Mouse (Mus musculus) mesoderm, embryonic 11.5 days (tissue): ENCODE data around the gene Retreg3.
"Not testable (repeated sequence)": the region's sequence is repeated elsewhere in the genome, so short reads cannot be mapped to it uniquely, and the experiment has no call there.

Experiments
- DNase-seq: peaks from one replicate; pipeline ENCODE4 v3.0.0-alpha.2; 2012; ENCODE audit warnings: low read depth, low spot score

The Retreg3 gene

DNA sequence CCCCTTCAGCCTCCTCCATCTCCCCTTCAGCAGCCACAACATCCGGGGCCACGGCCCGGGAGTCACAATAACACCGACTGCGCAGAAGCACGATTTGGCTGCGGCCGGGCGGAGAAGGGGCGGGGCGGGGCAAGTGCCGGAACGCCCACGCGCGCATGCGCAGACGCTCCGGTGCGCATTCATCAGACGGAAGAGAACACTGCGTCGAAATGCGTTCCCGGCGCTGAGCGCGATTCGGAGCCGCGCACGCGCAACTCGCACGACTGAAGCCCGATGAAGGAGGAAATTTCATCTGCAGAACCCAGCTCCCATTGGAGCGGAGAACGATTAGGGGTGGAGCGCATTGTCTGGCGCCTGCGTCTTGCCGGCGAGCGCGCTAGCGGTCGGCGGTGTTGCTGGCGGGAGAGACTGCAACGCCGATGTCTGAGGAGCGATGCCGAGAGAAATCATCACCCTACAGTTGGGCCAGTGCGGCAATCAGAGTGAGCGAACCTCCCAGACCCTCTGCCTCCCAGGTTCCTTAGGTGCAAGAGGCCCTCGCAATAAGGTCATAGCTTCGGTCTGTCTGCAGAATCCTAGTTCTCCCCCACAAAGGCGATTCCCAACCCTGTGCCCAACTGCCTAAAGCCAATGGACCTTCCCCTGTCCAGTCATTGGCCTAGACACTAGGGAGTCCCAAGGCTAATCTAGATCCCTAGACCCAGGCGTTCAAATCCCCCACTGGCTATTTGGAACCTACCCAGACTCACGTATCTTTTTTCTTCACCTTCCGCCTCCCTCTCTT, at the start of gene Retreg3, which contains the start of gene Tubg1:
Gene Retreg3 (minus strand): TSS at position 133 of the 784 bp plus-strand sequence.
Gene Tubg1 (plus strand): TSS at position 178 of the 784 bp plus-strand sequence.
- peak; percentile 100 for DNase-seq

DNA sequence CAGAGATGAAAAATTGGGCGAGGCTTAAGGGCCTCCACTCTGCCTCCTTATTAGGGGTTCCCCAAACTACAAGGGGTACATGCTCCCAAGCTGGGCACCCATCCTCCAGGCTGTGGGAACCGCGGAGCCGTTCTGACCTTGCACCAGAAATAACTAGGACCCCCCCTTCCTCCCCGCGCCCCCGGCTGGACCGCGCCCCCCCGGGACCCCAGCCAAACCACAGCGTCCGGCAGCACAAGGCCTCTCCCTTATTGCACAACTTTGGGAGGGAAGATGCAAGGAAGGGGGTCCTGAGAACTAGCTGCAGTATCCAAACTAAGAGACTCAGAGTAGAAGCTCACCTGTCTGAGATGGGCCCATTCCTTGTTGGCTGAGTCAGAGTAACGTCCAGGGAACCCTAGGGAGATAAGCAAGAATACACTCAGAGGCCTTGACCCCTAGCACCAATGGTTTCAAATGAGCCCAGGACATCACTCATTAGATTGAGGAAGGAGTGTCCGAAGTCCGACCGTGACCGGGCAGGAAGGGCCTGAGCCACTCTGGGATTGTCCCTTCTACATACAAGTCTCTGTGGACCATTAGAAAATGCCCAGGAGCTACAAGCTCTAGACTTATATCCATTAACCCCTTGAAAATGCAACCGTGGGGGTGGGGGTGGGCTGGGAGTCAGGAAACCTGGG, 48.7 kb upstream of the Retreg3 start:
- no peak for DNase-seq

DNA sequence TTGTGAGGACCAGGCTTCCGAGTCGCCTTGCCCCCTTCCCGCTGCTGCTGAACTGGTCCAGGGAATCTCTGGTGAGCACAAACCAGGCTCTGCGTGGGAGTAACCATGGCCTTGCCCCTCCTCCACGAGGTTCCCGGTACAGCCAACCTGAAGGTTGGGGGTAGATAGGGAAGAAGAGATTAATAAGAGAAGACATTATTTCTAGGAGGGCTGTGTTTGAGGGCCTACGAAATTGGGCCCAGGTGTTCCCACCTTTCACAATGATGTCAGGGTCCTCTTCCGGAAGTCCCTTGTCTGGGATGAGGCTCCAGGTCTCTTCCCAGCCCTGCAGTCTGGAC, 48.2 kb upstream of the Retreg3 start:
- DNase-seq, result no peak

DNA sequence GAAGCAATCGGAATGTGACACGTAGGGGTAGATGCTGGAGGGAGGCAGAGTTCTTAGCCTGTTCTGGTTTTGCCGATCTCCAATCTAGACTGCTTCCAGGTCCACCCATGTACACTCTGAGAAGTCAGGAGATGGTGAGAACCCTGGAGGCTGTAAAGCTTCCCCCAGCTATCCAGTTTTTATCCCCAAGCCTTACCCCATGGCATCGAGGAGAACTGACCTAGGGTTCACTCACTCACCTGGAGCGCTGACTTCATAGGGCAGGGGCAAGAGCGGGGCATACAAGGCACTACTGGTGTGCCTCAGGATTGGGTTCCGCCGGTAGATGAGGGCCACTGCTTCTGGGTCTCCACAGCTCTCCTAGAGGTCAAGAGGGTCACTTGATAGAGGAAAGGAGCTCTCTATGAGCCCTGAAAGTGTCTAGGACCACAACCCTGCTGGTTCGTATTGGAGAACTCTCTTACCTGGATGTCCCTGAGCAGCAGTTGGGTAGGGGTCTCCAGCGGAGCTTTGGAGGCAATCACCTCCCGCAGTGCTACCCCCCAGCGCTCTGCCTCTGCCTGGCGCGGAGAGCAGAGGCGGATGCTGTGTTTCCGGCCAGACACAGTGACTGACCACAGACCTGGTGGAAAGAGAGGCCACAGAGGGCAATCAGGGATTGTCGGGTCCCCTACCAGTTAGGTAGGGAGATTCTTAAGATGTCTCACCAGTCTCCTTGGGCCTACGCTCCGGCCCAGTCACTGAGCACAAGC, 47.7 kb upstream of the Retreg3 start:
- no peak for DNase-seq

DNA sequence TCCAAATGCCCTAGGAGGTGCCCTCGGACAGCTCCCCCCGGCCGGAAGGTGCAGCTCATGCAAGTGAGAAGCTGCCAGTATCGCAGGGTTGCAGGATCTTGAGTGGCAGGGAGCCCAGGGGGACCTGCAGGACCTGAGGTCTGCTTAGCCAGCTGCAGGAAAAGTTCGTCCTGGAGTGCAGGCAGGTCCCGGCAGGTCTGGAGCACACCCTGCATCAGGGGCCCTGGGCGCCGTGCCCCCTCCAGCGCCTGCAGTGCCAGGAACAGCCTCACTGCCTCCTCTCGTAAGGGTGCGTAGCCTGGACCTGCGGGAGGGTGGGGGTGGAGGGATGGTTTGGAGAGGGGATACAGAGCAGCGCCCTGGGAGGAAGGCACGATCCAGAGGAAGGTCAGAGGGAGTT, 46.7 kb upstream of the Retreg3 start:
- DNase-seq, result no peak

DNA sequence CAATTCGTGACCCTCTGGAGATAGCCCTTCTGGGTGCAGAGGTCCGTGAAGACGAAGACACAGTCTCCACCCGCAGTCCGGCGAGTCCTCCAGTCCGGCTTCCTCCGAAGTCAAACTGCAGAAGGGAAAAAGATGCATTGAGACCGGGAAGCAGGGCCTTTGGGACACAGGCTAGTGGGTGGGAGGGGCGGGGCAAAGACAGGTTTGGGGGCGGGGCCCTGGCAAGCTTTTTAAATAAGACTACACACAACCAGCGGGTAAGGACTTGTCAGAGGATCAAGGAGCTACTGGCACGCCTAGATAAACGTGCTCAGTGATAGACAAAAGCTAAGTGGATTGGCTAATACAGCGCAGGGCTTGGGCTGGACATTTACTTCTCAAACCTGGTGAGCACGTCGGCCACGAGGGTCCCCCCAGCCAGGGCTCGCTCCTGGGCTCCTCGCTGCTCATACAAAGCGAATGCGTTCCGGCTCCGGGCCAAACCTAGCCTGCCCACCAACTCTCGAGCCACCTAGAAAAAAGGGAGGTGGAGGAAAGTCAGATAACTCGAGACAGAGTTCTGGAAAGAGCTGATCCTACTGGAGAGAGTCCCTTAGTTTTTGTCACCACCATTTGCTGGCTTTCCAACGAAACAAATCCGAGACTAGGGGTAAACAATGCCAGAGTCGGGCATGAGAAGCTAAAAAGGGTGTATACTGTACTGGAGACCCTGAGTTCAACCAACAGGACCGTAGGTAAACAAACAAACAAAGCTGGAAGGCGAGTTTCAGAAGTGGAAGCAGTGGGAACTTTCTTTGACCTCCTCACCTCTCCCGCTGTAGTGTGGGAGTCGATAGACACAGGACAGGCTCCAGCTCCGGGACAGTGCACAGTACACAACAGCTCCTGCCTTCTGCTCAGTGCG, 45.2 kb upstream of the Retreg3 start:
- no peak for DNase-seq

DNA sequence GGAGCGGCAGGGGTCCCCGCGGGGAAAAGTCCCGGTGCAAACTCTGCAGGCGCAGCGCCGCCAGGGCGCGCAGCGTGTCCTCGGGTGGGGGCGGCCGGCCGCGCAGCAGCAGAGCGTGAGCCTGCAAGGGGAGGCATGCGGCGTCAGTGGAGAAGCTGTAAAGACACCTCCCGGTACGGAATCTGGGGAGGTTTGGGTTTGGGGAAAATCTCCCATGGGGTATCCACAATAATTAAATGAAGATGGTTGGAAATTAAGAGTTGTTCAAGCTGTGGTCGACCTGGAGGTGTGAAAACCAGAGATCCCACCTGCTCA, 44.6 kb upstream of the Retreg3 start:
- no peak for DNase-seq

DNA sequence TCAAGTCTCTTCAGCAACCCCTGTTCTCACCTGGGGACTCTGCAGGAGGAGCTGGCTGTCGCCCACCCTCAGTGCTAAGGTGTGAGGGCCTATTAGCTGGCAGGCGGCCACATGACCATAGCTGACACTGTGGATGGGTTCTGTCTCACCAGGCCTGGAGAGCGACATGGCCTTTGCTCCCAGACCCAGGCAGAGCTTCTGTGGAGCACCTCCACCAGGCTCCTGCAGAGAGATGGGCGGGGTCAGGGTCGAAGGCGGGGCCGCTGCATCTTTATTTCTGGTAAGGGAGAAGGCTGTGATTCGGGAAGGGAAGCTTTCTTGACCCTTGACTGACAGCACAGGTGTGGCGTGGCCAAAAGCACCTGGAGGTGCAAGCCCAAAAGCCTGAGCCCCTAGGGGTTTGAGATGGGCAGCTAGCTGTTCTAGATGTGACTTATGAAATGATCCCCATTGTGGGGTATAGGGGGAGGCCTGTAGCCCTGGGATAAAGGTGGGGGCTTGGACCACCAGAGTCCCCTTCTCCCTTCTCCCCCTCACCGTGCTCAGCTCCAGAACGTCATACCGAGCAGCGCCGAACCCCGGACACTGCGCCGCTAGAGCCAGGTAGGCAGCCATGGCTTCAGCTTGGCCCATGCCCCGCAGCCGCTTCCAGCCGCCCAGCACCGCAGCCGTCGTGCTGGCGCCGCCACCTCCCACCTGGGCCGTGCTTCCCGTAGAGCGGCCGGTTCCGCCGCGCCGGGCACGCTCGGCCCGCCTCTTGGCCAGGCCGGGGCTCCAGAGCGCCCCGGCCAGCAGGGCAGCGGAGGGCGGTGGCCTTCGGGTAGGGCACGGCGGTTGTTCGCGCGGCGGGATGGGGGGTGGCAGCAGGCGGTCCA, 44.0 kb upstream of the Retreg3 start:
- DNase-seq, result no peak

DNA sequence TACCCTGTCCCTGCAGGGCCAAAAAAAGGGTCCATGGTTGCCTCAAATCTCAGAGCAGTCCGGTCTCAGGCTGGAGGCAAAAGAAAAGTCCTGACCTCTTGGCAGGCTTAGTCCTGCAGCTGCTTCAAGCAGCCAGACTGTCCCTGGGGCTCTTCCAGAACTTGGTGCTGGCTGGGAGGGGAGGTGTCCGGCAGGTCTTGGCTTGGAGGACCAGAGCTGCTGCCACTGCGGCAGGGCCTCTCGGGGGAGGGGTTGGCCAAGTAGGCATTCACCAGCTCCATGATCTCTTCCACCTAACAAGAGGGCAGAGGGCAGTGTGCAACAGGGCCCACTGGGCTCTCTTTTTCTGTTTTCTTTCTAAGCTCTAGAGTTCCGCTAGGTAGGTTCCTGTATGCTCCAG, 43.1 kb upstream of the Retreg3 start:
- DNase-seq, result no peak

DNA sequence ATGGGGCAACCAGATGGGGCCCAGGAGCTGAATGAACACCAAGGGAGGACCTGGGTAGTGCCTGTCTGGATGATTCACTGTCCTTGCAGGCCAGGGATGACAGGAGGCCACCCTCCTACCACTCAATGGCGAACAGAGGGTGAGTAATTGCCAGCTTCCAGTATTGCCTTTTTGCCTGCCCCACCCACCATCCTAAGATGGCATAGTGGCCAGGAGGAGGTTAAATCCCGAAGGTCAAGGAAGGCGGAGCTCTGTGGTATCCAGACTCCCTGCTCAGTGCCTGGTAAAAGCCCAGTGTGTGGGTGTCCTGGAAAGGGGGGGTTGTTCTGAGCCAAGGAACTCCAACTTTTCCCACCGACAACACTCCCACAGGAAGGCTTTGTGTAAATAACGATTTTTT, 42.6 kb upstream of the Retreg3 start:
- no peak for DNase-seq

DNA sequence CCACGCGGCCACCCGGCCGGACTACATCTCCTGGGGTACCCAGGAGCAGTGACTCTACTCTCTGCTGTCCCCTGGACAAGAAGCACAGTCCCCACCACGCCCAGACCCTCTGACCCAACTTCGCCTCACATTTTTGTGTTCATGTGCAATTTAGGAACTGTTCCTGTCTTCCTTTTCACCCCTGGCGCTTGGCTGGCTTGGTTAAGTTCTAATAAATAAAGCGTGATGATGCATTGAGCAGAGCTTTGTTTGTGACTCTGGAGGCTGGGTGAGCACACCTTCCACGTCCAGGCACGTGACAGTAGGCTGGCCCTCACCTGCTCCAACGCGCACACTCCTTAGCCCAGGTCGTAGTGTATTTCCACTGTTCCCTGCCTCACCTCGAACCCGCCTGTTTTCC, 41.9 kb upstream of the Retreg3 start:
- no peak for DNase-seq

DNA sequence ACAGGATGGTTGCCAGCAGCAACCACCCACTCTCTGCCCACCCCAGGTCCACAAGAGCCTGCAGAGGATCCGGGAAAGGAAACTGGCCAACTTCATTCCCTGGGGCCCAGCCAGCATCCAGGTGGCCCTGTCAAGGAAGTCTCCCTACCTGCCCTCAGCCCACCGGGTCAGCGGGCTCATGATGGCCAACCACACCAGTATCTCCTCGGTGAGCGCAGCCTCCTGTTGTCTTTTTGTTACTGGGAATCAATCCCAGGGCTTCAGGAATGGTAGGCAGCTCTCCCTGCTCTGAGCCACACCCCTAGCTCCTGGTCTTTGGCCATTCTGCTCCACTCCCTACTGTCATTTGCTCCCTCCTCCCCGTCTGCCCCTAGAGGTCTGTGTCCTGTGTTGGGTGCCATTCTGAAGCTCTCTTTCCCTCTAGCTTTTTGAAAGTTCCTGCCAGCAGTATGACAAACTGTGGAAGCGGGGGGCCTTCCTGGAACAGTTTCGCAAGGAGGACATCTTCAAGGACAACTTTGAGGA, 41.4 kb upstream of the Retreg3 start:
- DNase-seq, result not testable (repeated sequence)

DNA sequence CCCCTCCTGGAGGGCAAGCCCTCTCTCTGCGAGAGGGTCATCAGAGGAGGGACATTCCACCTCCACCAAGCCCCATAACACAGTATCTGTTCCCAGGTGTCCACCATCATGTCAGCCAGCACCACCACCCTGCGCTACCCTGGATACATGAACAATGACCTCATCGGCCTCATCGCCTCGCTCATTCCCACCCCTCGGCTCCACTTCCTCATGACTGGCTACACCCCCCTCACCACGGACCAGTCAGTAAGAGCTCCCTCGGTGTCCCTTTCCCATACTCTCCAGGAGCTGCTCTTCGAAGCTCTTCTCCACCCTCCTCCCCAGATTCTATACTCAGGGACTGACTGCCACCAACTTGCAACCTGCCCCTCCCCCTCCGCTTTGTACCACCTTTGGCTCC, 40.5 kb upstream of the Retreg3 start:
- not testable (repeated sequence) for DNase-seq

DNA sequence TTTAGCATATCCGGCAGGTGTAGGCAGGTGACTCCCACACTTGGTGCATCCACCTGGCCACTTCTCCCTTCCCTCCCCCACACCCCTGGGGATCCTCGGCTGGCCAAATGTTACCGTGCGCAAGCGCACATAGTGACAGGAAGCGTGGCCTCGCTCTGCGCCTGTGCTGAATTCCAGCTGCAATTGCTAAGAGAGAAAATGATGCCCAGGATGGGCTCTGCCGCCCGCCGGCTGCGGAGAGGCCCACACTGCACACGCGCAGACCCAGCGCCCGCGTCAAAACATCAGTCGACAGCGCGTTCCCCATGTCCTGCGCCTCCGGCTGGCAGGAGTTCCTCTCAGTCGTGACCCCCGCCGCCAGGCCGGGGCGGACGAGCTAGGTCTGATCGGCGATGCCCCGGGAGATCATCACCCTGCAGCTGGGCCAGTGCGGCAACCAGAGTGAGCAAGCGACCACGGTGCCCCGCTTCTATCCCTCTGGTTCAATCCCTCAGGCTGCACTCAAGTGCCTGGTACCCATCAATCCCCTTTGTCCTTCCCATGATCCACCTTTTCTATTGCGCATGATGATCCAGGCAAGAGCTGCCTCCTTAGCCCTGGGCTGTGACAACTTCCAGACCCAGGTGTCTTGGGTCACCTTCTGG, 36.2 kb upstream of the Retreg3 start, which contains the start of gene Tubg2:
Gene Tubg2 (plus strand): TSS at position 180 of the 644 bp plus-strand sequence.
- DNase-seq, result peak; percentile 79

DNA sequence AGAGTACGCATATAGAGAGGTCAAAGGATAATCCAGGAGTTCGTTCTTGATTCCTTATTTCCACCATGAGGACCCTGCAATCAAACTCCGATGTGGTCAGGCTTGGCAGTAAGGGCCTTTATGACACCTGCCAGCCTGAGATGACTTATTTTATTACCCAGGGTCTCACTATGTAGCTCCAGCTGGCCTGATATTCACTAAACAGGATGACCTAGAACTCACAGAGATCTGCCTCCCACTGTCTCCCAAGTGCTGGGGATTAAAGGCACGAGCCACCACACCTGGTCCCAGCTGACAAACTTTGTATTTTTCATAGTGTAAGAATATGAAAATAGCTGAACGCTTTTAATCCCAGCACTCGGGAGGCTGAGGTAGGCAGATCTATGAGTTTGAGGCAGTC, 35.5 kb upstream of the Retreg3 start:
- DNase-seq, result no peak

DNA sequence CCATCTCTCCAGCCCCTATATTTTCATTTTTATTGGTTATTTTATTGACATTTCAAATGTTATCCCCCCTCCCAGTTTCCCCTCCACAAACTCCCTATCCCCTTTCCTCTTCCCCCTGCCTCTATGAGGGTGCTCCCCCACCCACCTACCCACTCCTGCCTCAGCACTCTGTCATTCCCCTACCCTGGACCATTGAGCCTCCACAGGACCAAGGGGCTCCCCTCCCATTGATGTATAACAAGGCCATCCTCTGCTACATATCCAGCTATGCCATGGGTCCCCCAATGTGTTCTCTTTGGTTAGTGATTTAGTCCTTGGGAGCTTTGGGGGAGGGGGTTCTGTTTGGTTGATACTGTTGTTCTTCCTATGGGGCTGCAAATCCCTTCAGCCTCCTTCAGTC, 35.0 kb upstream of the Retreg3 start:
- DNase-seq, result no peak

DNA sequence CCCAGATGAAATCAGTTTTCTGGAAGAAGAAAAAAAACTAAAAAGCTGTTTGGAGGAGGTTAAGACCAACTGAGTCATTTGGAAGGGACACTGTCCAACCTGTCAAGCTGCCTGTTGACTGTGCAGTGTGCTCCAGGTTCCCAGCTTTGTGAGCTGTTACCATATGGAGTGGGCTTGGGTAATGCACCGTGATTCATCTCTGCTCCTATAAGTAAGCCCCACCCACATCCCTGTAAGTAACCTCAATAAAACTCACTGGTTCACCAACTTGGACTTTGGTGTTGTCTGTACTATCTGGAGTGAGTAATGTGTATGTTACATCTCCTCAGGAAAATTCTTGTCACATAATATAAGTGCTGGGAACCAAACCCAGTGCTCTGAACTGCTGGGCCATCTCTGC, 33.1 kb upstream of the Retreg3 start:
- no peak for DNase-seq

DNA sequence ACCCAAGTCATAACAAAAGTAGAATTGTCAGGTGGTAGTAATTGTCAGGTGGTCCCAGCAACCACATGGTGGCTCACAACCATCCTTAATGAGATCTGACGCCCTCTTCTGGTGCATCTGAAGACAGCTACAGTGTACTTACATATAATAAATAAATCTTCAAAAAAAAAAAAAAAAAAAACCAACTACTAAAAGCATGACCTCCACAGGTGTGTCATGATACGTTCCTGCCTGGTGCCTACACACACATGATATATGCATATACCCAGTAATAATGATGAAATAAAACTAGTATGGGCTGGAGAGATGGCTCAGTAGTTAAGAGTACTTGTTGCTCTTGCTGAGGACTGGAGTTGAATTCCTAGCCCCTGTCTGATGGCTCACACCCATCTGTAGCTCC, 31.4 kb upstream of the Retreg3 start:
- DNase-seq, result no peak

DNA sequence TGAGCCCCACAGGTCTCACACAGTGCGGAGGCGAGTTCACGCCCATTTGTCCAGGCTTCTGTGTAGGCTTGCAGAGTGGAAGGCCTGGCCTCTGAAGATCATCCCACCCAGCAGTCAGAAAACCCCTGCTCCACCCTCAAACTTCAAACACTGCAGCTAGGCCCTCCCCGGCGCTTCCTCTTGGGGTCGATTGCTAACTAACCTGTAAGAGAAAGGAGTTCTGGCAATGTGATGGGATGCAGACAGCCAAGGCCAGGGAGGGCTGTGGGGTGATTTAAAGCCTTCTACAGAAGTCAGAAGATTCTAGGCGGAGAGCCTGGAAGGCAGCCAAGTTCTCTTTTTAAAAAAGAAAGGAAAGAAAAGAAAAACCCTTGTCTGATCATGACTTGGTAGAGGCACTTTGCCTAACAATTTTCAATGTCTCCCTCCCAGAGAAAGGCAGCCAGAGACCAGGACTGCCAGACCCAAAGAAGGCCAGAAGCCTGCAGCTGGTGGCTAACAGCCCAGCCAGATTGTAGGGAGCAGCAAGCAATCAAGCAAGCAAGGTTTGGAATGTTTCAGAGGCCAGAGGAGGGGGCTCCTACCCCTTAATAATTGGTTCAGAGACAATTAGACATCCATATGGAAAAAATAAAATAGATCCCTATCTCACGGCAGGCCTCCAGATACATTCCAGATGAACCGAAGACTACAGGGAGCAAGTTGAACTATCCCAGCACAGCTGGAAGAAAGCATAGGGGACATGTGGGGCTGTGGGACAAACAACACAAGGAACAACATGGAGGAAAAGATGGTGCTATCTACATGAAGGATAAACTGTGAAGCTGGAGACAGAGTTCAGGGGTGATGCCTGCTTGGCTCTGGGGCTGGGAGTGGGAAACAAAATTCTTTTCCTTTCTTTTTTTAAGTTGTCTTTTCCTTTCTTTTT, 29.7 kb upstream of the Retreg3 start:
- DNase-seq, result no peak
